Mouse (Mus musculus) intestine, embryonic 16.5 days (tissue): ENCODE results near the gene 3110082I17Rik. TPM values are rescaled to one million over a fixed set of nuclear protein-coding genes. Genes with fewer than 3 reads are reported as not detected.

Source experiments
- ATAC-seq: fragments of 200-750 bp; cut with Nextera tagmentation; 2 replicates; pipeline ENCODE4 v1.8.0; 2017; ENCODE audit warnings: moderate TSS enrichment, moderate library complexity
- H3K27ac ChIP-seq: fragments of 300-500 bp; sonication (generic); 2 replicates; pipeline ENCODE4 v1.5.1; 2014; ENCODE audit warnings: mild to moderate bottlenecking, low read length
- H3K27me3 ChIP-seq: fragments of 300-500 bp; sonication (generic); replicated peaks from 2 replicates; pipeline ENCODE4 v1.6.1; 2014; ENCODE audit warnings: low read length, control low read depth, mixed read lengths; ENCODE audit not compliant: control insufficient read depth, insufficient read depth
- H3K36me3 ChIP-seq: fragments of 300-500 bp; sonication (generic); 2 replicates; pipeline ENCODE4 v1.6.1; 2014; ENCODE audit warnings: low read length, control low read depth; ENCODE audit not compliant: control insufficient read depth, insufficient read depth
- H3K4me1 ChIP-seq: fragments of 300-500 bp; sonication (generic); 2 replicates; pipeline ENCODE4 v1.6.1; 2014; ENCODE audit warnings: low read length, control low read depth, mixed read lengths; ENCODE audit not compliant: control insufficient read depth, insufficient read depth
- H3K4me2 ChIP-seq: fragments of 300-500 bp; sonication (generic); 2 replicates; pipeline ENCODE4 v1.6.1; 2014; ENCODE audit warnings: low read depth, low read length, control low read depth
- H3K4me3 ChIP-seq: fragments of 300-500 bp; sonication (generic); 2 replicates; pipeline ENCODE4 v1.5.1; 2014; ENCODE audit warnings: mild to moderate bottlenecking, low read length
- H3K9ac ChIP-seq: fragments of 300-500 bp; sonication (generic); 2 replicates; pipeline ENCODE4 v1.6.1; 2014; ENCODE audit warnings: low read depth, low read length
- H3K9me3 ChIP-seq: fragments of 300-500 bp; sonication (generic); 2 replicates; pipeline ENCODE4 v1.6.1; 2016; ENCODE audit warnings: low read length, control low read depth; ENCODE audit not compliant: control insufficient read depth
- WGBS: fragments of 180-500 bp; shearing (Covaris S2); extraction: QIAGEN DNeasy Blood & Tissue Kit; methylation state at CpG from one replicate; pipeline ENCODE4 v1.1.7; 2014; 5-methylcytosine and 5-hydroxymethylcytosine counted together
- polyA plus RNA-seq: library from polyadenylated mRNA; unstranded; fragments of >200 nt; fragmentation: Nextera tagmentation; extraction: Ambion mirVana; gene quantifications from 2 replicates; pipeline ENCODE4 v1.2.1, GENCODE M21; 2015

3110082I17Rik gene
- polyA plus RNA-seq: 25.8 and 35.5 TPM in 2 replicates

- Histone ChIP-seq H3K27me3 (no peaks in the 10 kb centered on the region), H3K4me3 (peak within 1 kb of the TSS; percentile 71), H3K9ac (peak within 1 kb of the TSS; percentile 74), H3K36me3 (no peaks in the 10 kb centered on the region), H3K27ac (no peak within 1 kb of the TSS), H3K4me1 (peaks cover 2% of the 10 kb centered on the region; the same call in 1 of the 2 replicates), H3K4me2 (peak within 1 kb of the TSS; percentile 95), H3K9me3 (no peaks in the 10 kb centered on the region)
- WGBS: 3% methylated on average over 42 of the region's 42 CpGs
- ATAC-seq: peak; percentile 99
Observed at GRCm38 (mm10) chr5:139460384-139461067, at the start of gene 3110082I17Rik. 3110082I17Rik (minus strand) TSS chr5:139460527.

GRCm38 (mm10) chr5:139506207-139506606 lies 45.9 kb upstream of the 3110082I17Rik start:
- no peak for ATAC-seq
- Histone ChIP-seq H3K9ac (no peak overlapping the region), H3K27ac (no peak overlapping the region), H3K4me1 (no peaks in the 10 kb centered on the region), H3K27me3 (peaks cover 10% of the 10 kb centered on the region; the same call in 1 of the 2 replicates), H3K9me3 (no peaks in the 10 kb centered on the region), H3K4me2 (no peak overlapping the region), H3K4me3 (no peak overlapping the region), H3K36me3 (no peaks in the 10 kb centered on the region)
- 10% methylated on average over 5 of the region's 5 CpGs for WGBS

- no peak overlapping the region for H3K4me3 ChIP-seq
- peaks cover 1% of the 10 kb centered on the region; the same call in 1 of the 2 replicates for H3K27me3 ChIP-seq
- H3K27ac ChIP-seq: no peak overlapping the region
- H3K4me2 ChIP-seq: no peak overlapping the region
- H3K9ac ChIP-seq: no peak overlapping the region
- 6% methylated on average over 13 of the region's 14 CpGs for WGBS
- ATAC-seq: peak; percentile 53
- no peaks in the 10 kb centered on the region for H3K4me1 ChIP-seq
- H3K36me3 ChIP-seq: no peaks in the 10 kb centered on the region
- H3K9me3 ChIP-seq: no peaks in the 10 kb centered on the region
Observed at GRCm38 (mm10) chr5:139505073-139505606, 44.8 kb upstream of the 3110082I17Rik start.

GRCm38 (mm10) chr5:139502281-139502680 lies 42.0 kb upstream of the 3110082I17Rik start:
- no peaks in the 10 kb centered on the region; the same call in 1 of the 2 replicates for H3K27me3 ChIP-seq
- WGBS: 83% methylated on average over 14 of the region's 14 CpGs
- no peak overlapping the region for H3K9ac ChIP-seq
- no peaks in the 10 kb centered on the region for H3K9me3 ChIP-seq
- no peak overlapping the region for H3K4me2 ChIP-seq
- H3K36me3 ChIP-seq: no peaks in the 10 kb centered on the region
- H3K4me1 ChIP-seq: no peaks in the 10 kb centered on the region
- ATAC-seq: no peak
- no peak overlapping the region for H3K27ac ChIP-seq
- no peak overlapping the region for H3K4me3 ChIP-seq

- Histone ChIP-seq H3K4me1 (no peaks in the 10 kb centered on the region), H3K4me3 (no peak overlapping the region), H3K9me3 (no peaks in the 10 kb centered on the region), H3K4me2 (no peak overlapping the region), H3K27me3 (no peaks in the 10 kb centered on the region; the same call in 1 of the 2 replicates), H3K9ac (no peak overlapping the region), H3K36me3 (no peaks in the 10 kb centered on the region), H3K27ac (no peak overlapping the region)
- ATAC-seq: no peak
- WGBS: 44% methylated on average over 5 of the region's 5 CpGs
Observed at GRCm38 (mm10) chr5:139498791-139499190, 38.5 kb upstream of the 3110082I17Rik start.

- H3K27me3 ChIP-seq: no peaks in the 10 kb centered on the region; the same call in 1 of the 2 replicates
- H3K27ac ChIP-seq: no peak overlapping the region
- no peaks in the 10 kb centered on the region for H3K9me3 ChIP-seq
- H3K9ac ChIP-seq: no peak overlapping the region
- WGBS: 52% methylated on average over 5 of the region's 5 CpGs
- H3K4me1 ChIP-seq: no peaks in the 10 kb centered on the region
- no peaks in the 10 kb centered on the region for H3K36me3 ChIP-seq
- ATAC-seq: no peak
- no peak overlapping the region for H3K4me3 ChIP-seq
- no peak overlapping the region for H3K4me2 ChIP-seq
Observed at GRCm38 (mm10) chr5:139496939-139497338, 36.6 kb upstream of the 3110082I17Rik start.

- peak; percentile 42; the same call in 1 of the 2 replicates for ATAC-seq
- H3K27me3 ChIP-seq: no peaks in the 10 kb centered on the region; the same call in 1 of the 2 replicates
- H3K4me3 ChIP-seq: no peak overlapping the region
- H3K9ac ChIP-seq: no peak overlapping the region
- H3K36me3 ChIP-seq: no peaks in the 10 kb centered on the region
- H3K4me1 ChIP-seq: no peaks in the 10 kb centered on the region
- WGBS: 30% methylated on average over 22 of the region's 22 CpGs
- H3K4me2 ChIP-seq: no peak overlapping the region
- no peak overlapping the region for H3K27ac ChIP-seq
- no peaks in the 10 kb centered on the region for H3K9me3 ChIP-seq
Observed at GRCm38 (mm10) chr5:139495019-139495669, 34.8 kb upstream of the 3110082I17Rik start.

GRCm38 (mm10) chr5:139493690-139494089 lies 33.4 kb upstream of the 3110082I17Rik start:
- Histone ChIP-seq H3K36me3 (no peaks in the 10 kb centered on the region), H3K27ac (no peak overlapping the region), H3K4me2 (no peak overlapping the region), H3K27me3 (no peaks in the 10 kb centered on the region; the same call in 1 of the 2 replicates), H3K4me1 (no peaks in the 10 kb centered on the region), H3K9me3 (no peaks in the 10 kb centered on the region), H3K4me3 (no peak overlapping the region), H3K9ac (peak overlapping the region; percentile 14; the same call in 1 of the 2 replicates)
- ATAC-seq: peak; percentile 44; the same call in 1 of the 2 replicates
- 32% methylated on average over 5 of the region's 5 CpGs for WGBS

- no peak overlapping the region for H3K27ac ChIP-seq
- no peaks in the 10 kb centered on the region for H3K9me3 ChIP-seq
- H3K9ac ChIP-seq: no peak overlapping the region
- no peaks in the 10 kb centered on the region for H3K4me1 ChIP-seq
- no peaks in the 10 kb centered on the region for H3K36me3 ChIP-seq
- no peak overlapping the region for H3K4me3 ChIP-seq
- no peak for ATAC-seq
- no peak overlapping the region for H3K4me2 ChIP-seq
- WGBS: 63% methylated on average over 8 of the region's 8 CpGs
- H3K27me3 ChIP-seq: no peaks in the 10 kb centered on the region; the same call in 1 of the 2 replicates
Observed at GRCm38 (mm10) chr5:139491348-139491747, 31.0 kb upstream of the 3110082I17Rik start.
